Mouse (Mus musculus): ENCODE results near the gene Gnl1. TPM values are rescaled to one million over a fixed set of nuclear protein-coding genes. Genes with fewer than 3 reads are reported as not detected.
A peak's percentile ranks its signal among the peaks of the same experiment; 100 is the strongest.
"Not testable (repeated sequence)": the region's sequence is repeated elsewhere in the genome, so short reads cannot be mapped to it uniquely, and the experiment has no call there.

Gene Gnl1
- polyA plus RNA-seq, 1 experiment from 2014 or later = 25.1 TPM

- TF ChIP-seq EP300 (optimal IDR thresholded peaks at IDR 0.05) (no peak), CTCF (IDR thresholded peaks at IDR 0.05; ENCODE audit: low read depth) (no peak)
Measured at GRCm38 (mm10) chr17:35939108-35939507, 40.5 kb upstream of the Gnl1 start.

DNA sequence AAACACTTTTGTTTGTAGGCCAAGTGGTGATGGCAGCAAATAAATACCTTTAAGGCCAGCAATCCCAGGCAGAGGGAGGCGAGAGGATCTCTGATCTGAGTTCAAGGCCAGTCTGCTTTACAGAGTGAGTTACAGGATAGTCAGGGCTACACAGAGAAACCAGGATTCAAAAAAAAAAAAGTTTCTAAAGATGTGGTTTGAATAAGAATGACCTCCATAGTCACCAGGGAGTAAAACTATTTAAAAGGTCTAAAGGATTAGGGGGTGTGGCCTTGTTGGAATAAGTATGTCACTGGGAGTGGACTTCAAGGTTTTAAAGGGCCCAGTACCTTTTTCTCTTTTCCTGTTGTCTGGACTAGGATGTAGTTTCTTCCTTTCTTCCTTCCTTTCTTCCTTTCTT, 39.7 kb upstream of the Gnl1 start:
- H3K4me2 ChIP-seq (replicated peaks; ENCODE audit: low read depth) = no peak overlapping the region
- no peak overlapping the region for H3K27ac ChIP-seq (replicated peaks)
- H3K4me3 ChIP-seq (ENCODE audit: low read depth, low read length) = no peak overlapping the region
- no peaks in the 10 kb centered on the region for H3K9me3 ChIP-seq (ENCODE audit: control insufficient read depth, low read length)
- DNase-seq (ENCODE audit: low spot score) = no peak
- H3K4me1 ChIP-seq (replicated peaks; ENCODE audit: control insufficient read depth, insufficient read depth) = no peaks in the 10 kb centered on the region
- H3K27me3 ChIP-seq (ENCODE audit: control insufficient read depth, insufficient read depth, low read length) = no peaks in the 10 kb centered on the region
- no peak overlapping the region for H3K9ac ChIP-seq (ENCODE audit: low read length)
- no peak for TF ChIP-seq CTCF (IDR thresholded peaks at IDR 0.05; ENCODE audit: low read depth)
- TF ChIP-seq EP300 (optimal IDR thresholded peaks at IDR 0.05) = no peak
- 71% methylated on average over 1 of the region's 1 CpGs for WGBS
- H3K36me3 ChIP-seq (ENCODE audit: control insufficient read depth, insufficient read depth, low read length) = no peaks in the 10 kb centered on the region
- ATAC-seq (ENCODE audit: low FRiP score, low TSS enrichment) = no peak

More at GRCm38 (mm10) chr17:35939108-35939507, 40.5 kb upstream of the Gnl1 start:
- DNase-seq (ENCODE audit: low spot score) (no peak), ATAC-seq (ENCODE audit: low FRiP score, low TSS enrichment) (no peak)
- Histone ChIP-seq H3K36me3 (ENCODE audit: control insufficient read depth, insufficient read depth, low read length) (no peaks in the 10 kb centered on the region), H3K4me1 (replicated peaks; ENCODE audit: control insufficient read depth, insufficient read depth) (no peaks in the 10 kb centered on the region), H3K4me2 (replicated peaks; ENCODE audit: low read depth) (no peak overlapping the region), H3K9me3 (ENCODE audit: control insufficient read depth, low read length) (no peaks in the 10 kb centered on the region), H3K9ac (ENCODE audit: low read length) (no peak overlapping the region), H3K4me3 (ENCODE audit: low read depth, low read length) (no peak overlapping the region), H3K27ac (replicated peaks) (no peak overlapping the region), H3K27me3 (ENCODE audit: control insufficient read depth, insufficient read depth, low read length) (no peaks in the 10 kb centered on the region)
- WGBS = 47% methylated on average over 2 of the region's 2 CpGs

DNA sequence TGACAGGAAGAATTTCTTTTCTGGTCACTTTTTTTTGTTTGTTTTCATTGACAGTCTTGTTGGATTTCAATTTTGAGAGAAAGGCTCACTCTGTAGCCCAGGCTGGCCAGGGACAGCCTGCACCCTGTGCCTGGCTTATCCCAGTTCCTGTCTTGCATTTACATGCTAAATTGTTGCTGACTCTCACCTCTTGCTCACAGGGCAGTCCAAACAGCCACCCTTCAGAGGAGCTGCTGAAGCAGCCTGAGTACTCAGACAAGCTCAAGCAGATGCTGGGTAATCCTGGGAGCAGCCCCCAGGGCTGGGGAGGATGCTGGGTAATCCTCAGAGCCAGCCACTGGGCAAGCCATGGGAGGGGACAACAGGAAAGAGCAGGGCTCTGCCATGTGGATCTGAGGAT, 28.7 kb upstream of the Gnl1 start:
- not testable (repeated sequence) for H3K4me1 ChIP-seq (replicated peaks; ENCODE audit: control insufficient read depth, insufficient read depth); H3K27ac ChIP-seq (replicated peaks); H3K9me3 ChIP-seq (ENCODE audit: control insufficient read depth, low read length); ATAC-seq (ENCODE audit: low FRiP score, low TSS enrichment); H3K9ac ChIP-seq (ENCODE audit: low read length); H3K36me3 ChIP-seq (ENCODE audit: control insufficient read depth, insufficient read depth, low read length); DNase-seq (ENCODE audit: low spot score); H3K4me3 ChIP-seq (ENCODE audit: low read depth, low read length); H3K4me2 ChIP-seq (replicated peaks; ENCODE audit: low read depth); H3K27me3 ChIP-seq (ENCODE audit: control insufficient read depth, insufficient read depth, low read length)

DNA sequence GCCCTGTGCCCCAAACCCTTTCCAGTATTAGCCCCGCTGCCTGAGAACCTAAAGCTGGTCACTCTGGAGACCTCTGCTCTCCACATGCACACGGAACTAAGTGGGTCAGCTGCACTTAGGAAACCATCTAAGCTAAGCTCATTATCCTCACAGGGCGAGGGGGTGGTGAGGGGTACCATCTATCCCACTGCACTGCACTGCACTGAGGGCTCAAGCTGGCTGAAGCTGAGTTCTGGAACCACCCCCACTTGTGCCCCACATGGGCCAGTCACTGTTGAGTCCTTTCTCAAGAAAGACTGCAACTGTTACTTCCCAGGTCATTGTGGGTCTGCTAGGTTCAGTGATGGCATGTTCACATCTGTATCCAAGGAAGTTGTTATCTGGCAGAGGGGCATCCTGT, 27.1 kb upstream of the Gnl1 start:
- not testable (repeated sequence) for H3K27ac ChIP-seq (replicated peaks); DNase-seq (ENCODE audit: low spot score); H3K4me1 ChIP-seq (replicated peaks; ENCODE audit: control insufficient read depth, insufficient read depth); H3K9me3 ChIP-seq (ENCODE audit: control insufficient read depth, low read length); H3K4me3 ChIP-seq (ENCODE audit: low read depth, low read length); H3K9ac ChIP-seq (ENCODE audit: low read length); H3K4me2 ChIP-seq (replicated peaks; ENCODE audit: low read depth); H3K27me3 ChIP-seq (ENCODE audit: control insufficient read depth, insufficient read depth, low read length)
- ATAC-seq (ENCODE audit: low FRiP score, low TSS enrichment) = 0 out of 2 replicates have a peak, but pooled peaks have one; percentile 36
- H3K36me3 ChIP-seq (ENCODE audit: control insufficient read depth, insufficient read depth, low read length) = peaks cover 16% of the 10 kb centered on the region
- 52% methylated on average over 2 of the region's 3 CpGs for WGBS

DNA sequence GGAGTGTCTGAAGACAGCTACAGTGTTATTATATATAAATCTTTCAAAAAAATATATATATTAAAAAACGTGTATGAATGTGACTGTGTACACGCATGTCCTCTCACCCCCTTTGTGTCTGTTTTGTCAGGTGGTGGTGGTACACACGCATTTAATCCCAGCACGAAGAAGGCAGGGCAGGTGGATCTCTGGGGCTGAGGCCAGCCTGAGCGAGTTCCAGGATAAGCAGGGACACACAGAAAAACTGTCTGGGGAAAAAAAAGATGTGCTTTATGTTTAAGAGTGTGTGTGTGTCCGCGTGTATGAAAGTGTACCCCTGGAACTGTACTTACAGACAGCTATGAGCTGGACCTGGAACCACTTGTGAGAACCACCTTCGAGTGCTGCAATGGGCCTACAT, 25.0 kb upstream of the Gnl1 start:
- no peak for ATAC-seq (ENCODE audit: low FRiP score, low TSS enrichment)
- Histone ChIP-seq H3K4me1 (replicated peaks; ENCODE audit: control insufficient read depth, insufficient read depth) (no peaks in the 10 kb centered on the region), H3K36me3 (ENCODE audit: control insufficient read depth, insufficient read depth, low read length) (peaks cover 32% of the 10 kb centered on the region), H3K4me2 (replicated peaks; ENCODE audit: low read depth) (no peak overlapping the region), H3K27me3 (ENCODE audit: control insufficient read depth, insufficient read depth, low read length) (no peaks in the 10 kb centered on the region), H3K27ac (replicated peaks) (no peak overlapping the region), H3K9me3 (ENCODE audit: control insufficient read depth, low read length) (no peaks in the 10 kb centered on the region), H3K9ac (ENCODE audit: low read length) (no peak overlapping the region), H3K4me3 (ENCODE audit: low read depth, low read length) (no peak overlapping the region)
- DNase-seq (ENCODE audit: low spot score) = no peak
- TF ChIP-seq EP300 (optimal IDR thresholded peaks at IDR 0.05) (no peak), CTCF (IDR thresholded peaks at IDR 0.05; ENCODE audit: low read depth) (no peak)
- 75% methylated on average over 8 of the region's 8 CpGs for WGBS

- Histone ChIP-seq H3K9me3 (ENCODE audit: control insufficient read depth, low read length) (no peaks in the 10 kb centered on the region), H3K9ac (ENCODE audit: low read length) (no peak overlapping the region), H3K36me3 (ENCODE audit: control insufficient read depth, insufficient read depth, low read length) (peaks cover 60% of the 10 kb centered on the region), H3K4me2 (replicated peaks; ENCODE audit: low read depth) (no peak overlapping the region), H3K4me1 (replicated peaks; ENCODE audit: control insufficient read depth, insufficient read depth) (no peaks in the 10 kb centered on the region), H3K27me3 (ENCODE audit: control insufficient read depth, insufficient read depth, low read length) (no peaks in the 10 kb centered on the region), H3K4me3 (ENCODE audit: low read depth, low read length) (no peak overlapping the region), H3K27ac (replicated peaks) (no peak overlapping the region)
- no peak for ATAC-seq (ENCODE audit: low FRiP score, low TSS enrichment)
- DNase-seq (ENCODE audit: low spot score) = no peak
- TF ChIP-seq CTCF (IDR thresholded peaks at IDR 0.05; ENCODE audit: low read depth) (no peak), EP300 (optimal IDR thresholded peaks at IDR 0.05) (no peak)
- WGBS = 95% methylated on average over 15 of the region's 15 CpGs
Measured at GRCm38 (mm10) chr17:35958533-35959223, 21.0 kb upstream of the Gnl1 start.

Measured in stomach, postnatal 0 days (tissue).